Mouse (Mus musculus): ENCODE data around the gene Dhx16.

DNA sequence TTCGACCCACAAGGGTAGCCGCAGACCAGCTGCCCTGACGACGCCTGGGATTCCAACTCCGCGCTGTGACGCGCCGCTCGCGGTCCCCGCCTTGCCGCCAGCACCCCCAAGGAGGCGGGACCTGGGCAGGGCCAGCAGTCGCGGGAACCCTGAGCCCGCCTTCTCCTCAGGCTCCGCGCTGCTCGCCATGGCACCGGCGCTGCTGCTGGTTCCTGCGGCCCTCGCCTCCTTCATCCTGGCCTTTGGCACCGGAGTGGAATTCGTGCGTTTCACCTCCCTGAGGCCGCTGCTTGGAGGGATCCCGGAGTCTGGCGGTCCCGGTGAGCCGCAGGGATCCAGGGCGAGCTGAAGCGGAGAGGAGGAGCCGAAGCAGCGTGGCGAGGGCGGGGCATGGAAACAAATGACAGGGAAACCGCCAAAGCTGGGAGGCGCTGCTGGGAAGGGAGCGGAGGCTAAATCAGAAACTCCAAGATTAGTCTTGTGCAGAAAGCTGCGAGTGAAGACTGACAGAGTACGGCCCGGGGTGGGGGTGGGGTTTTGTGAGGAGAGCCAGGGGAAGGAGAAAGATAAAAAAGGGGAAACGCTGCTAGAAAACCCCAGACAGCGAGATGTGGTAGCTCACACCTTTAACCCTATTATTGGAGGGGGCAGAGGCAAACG lies 18.3 kb upstream of the Dhx16 start, which contains the start of gene Nrm:
- TF ChIP-seq CTCF (conservative IDR thresholded peaks at IDR 0.05; ENCODE audit: low read length): no peak
- no peak for TF ChIP-seq NANOG (IDR thresholded peaks at IDR 0.05; ENCODE audit: borderline replicate concordance, low read length)
- TF ChIP-seq POU5F1 (IDR thresholded peaks at IDR 0.05; ENCODE audit: borderline replicate concordance, low read length): no peak
